Mouse (Mus musculus) kidney, embryonic 14.5 days (tissue): ENCODE data around the gene Syce2. TPM values are rescaled to one million over a fixed set of nuclear protein-coding genes. Genes with fewer than 3 reads are reported as not detected.
A peak's percentile ranks its signal among the peaks of the same experiment; 100 is the strongest.
"Not testable (repeated sequence)": the region's sequence is repeated elsewhere in the genome, so short reads cannot be mapped to it uniquely, and the experiment has no call there.

Experiments
- ATAC-seq: fragments of 200-750 bp; cut with Nextera tagmentation; 2 replicates; pipeline ENCODE4 v1.8.0; 2017; ENCODE audit warnings: moderate number of reproducible peaks, mild to moderate bottlenecking, moderate TSS enrichment, moderate library complexity; ENCODE audit not compliant: low FRiP score, low TSS enrichment
- H3K27ac ChIP-seq: fragments of 300-500 bp; sonication (generic); 2 replicates; pipeline ENCODE4 v1.5.1; 2014; ENCODE audit warnings: low read depth, mild to moderate bottlenecking, low read length, moderate library complexity, mixed read lengths
- H3K27me3 ChIP-seq: fragments of 300-500 bp; sonication (generic); 2 replicates; pipeline ENCODE4 v1.6.1; 2014; ENCODE audit warnings: mild to moderate bottlenecking, low read length; ENCODE audit not compliant: control insufficient read depth, insufficient read depth
- H3K36me3 ChIP-seq: fragments of 300-500 bp; sonication (generic); 2 replicates; pipeline ENCODE4 v1.6.1; 2014; ENCODE audit warnings: low read length, mixed read lengths; ENCODE audit not compliant: control insufficient read depth, insufficient read depth
- H3K4me1 ChIP-seq: fragments of 300-500 bp; sonication (generic); 2 replicates; pipeline ENCODE4 v1.6.1; 2014; ENCODE audit warnings: low read length, mixed read lengths; ENCODE audit not compliant: control insufficient read depth, insufficient read depth
- H3K4me2 ChIP-seq: fragments of 300-500 bp; sonication (generic); replicated peaks from 2 replicates; pipeline ENCODE4 v1.6.1; 2014; ENCODE audit warnings: low read depth, mild to moderate bottlenecking, low read length
- H3K4me3 ChIP-seq: fragments of 300-500 bp; sonication (generic); 2 replicates; pipeline ENCODE4 v1.5.1; 2014; ENCODE audit warnings: mild to moderate bottlenecking, low read length
- H3K9ac ChIP-seq: fragments of 300-500 bp; sonication (generic); 2 replicates; pipeline ENCODE4 v1.6.1; 2014; ENCODE audit warnings: low read depth, mild to moderate bottlenecking, low read length, moderate library complexity
- H3K9me3 ChIP-seq: fragments of 300-500 bp; sonication (generic); 2 replicates; pipeline ENCODE4 v1.6.1; 2016; ENCODE audit warnings: low read length; ENCODE audit not compliant: control insufficient read depth
- WGBS: fragments of 180-500 bp; shearing (Covaris S2); extraction: QIAGEN DNeasy Blood & Tissue Kit; methylation state at CpG from one replicate; pipeline ENCODE4 v1.1.7; 2014; 5-methylcytosine and 5-hydroxymethylcytosine counted together
- polyA plus RNA-seq: library from polyadenylated mRNA; unstranded; fragments of >200 nt; fragmentation: Nextera tagmentation; extraction: Ambion mirVana; gene quantifications from 2 replicates; pipeline ENCODE4 v1.2.1, GENCODE M21; 2014

Syce2 gene
- 73.0 and 98.4 TPM in 2 replicates for polyA plus RNA-seq

GRCm38 (mm10) chr8:84871376-84872308 lies at the start of gene Syce2:
Syce2 (plus strand) TSS chr8:84872111.
- Histone ChIP-seq H3K36me3 (peaks cover 32% of the 10 kb centered on the region), H3K27ac (no peak within 1 kb of the TSS; the same call in 1 of the 2 replicates), H3K27me3 (no peaks in the 10 kb centered on the region), H3K9me3 (no peaks in the 10 kb centered on the region), H3K4me2 (peak within 1 kb of the TSS; percentile 97), H3K4me3 (peak within 1 kb of the TSS; percentile 49), H3K4me1 (peaks cover 11% of the 10 kb centered on the region), H3K9ac (peak within 1 kb of the TSS; percentile 65)
- ATAC-seq = peak; percentile 68
- 15% methylated on average over 45 of the region's 46 CpGs for WGBS

GRCm38 (mm10) chr8:84822723-84823122 lies 49.2 kb upstream of the Syce2 start, which contains the start of gene Dand5:
Dand5 (minus strand) TSS chr8:84822823.
- no peak for ATAC-seq
- H3K9ac ChIP-seq = peak within 1 kb of the TSS; percentile 23; the same call in 1 of the 2 replicates
- no peaks in the 10 kb centered on the region for H3K9me3 ChIP-seq
- H3K36me3 ChIP-seq = no peaks in the 10 kb centered on the region
- WGBS = 44% methylated on average over 3 of the region's 3 CpGs
- H3K4me2 ChIP-seq = peak within 1 kb of the TSS; percentile 40; the same call in 1 of the 2 replicates
- H3K4me3 ChIP-seq = no peak within 1 kb of the TSS; the same call in 1 of the 2 replicates
- no peaks in the 10 kb centered on the region for H3K4me1 ChIP-seq
- H3K27me3 ChIP-seq = no peaks in the 10 kb centered on the region
- H3K27ac ChIP-seq = no peak within 1 kb of the TSS

- Histone ChIP-seq H3K27ac (no peak overlapping the region), H3K4me3 (no peak overlapping the region; the same call in 1 of the 2 replicates), H3K36me3 (no peaks in the 10 kb centered on the region), H3K9me3 (no peaks in the 10 kb centered on the region), H3K4me2 (peak overlapping the region; percentile 40; the same call in 1 of the 2 replicates), H3K9ac (peak overlapping the region; percentile 23; the same call in 1 of the 2 replicates), H3K27me3 (no peaks in the 10 kb centered on the region), H3K4me1 (no peaks in the 10 kb centered on the region)
- 2% methylated on average over 18 of the region's 18 CpGs for WGBS
- ATAC-seq = peak; percentile 89
Observed at GRCm38 (mm10) chr8:84823653-84824052, 48.3 kb upstream of the Syce2 start.

- no peak for ATAC-seq
- H3K27ac ChIP-seq = no peak overlapping the region
- 57% methylated on average over 4 of the region's 4 CpGs for WGBS
Observed at GRCm38 (mm10) chr8:84825636-84826035, 46.3 kb upstream of the Syce2 start.

GRCm38 (mm10) chr8:84826518-84826917 lies 45.4 kb upstream of the Syce2 start:
- not testable (repeated sequence) for H3K9ac ChIP-seq, H3K4me3 ChIP-seq, H3K27ac ChIP-seq, H3K9me3 ChIP-seq, H3K4me1 ChIP-seq, H3K27me3 ChIP-seq, H3K36me3 ChIP-seq, H3K4me2 ChIP-seq, ATAC-seq
- WGBS = 81% methylated on average over 1 of the region's 2 CpGs

More at GRCm38 (mm10) chr8:84825636-84826035, 46.3 kb upstream of the Syce2 start:
- no peaks in the 10 kb centered on the region for H3K9me3 ChIP-seq
- H3K36me3 ChIP-seq = no peaks in the 10 kb centered on the region
- no peak overlapping the region for H3K9ac ChIP-seq
- no peak overlapping the region for H3K4me3 ChIP-seq
- H3K4me1 ChIP-seq = no peaks in the 10 kb centered on the region
- no peaks in the 10 kb centered on the region for H3K27me3 ChIP-seq
- H3K4me2 ChIP-seq = no peak overlapping the region

- peaks cover 32% of the 10 kb centered on the region for H3K36me3 ChIP-seq
- no peak for ATAC-seq
- H3K4me2 ChIP-seq = peak within 1 kb of the TSS; percentile 51
- H3K27me3 ChIP-seq = no peaks in the 10 kb centered on the region
- peak within 1 kb of the TSS; percentile 90 for H3K27ac ChIP-seq
- H3K4me3 ChIP-seq = peak within 1 kb of the TSS; percentile 80
- H3K9ac ChIP-seq = peak within 1 kb of the TSS; percentile 96
- no peaks in the 10 kb centered on the region for H3K9me3 ChIP-seq
- 80% methylated on average over 11 of the region's 11 CpGs for WGBS
- peaks cover 8% of the 10 kb centered on the region for H3K4me1 ChIP-seq
Observed at GRCm38 (mm10) chr8:84831490-84831889, 40.4 kb upstream of the Syce2 start, which contains the start of gene Gadd45gip1. Gadd45gip1 (plus strand) TSS chr8:84831522.

GRCm38 (mm10) chr8:84832034-84832717 lies 39.7 kb upstream of the Syce2 start:
- Histone ChIP-seq H3K4me2 (peak overlapping the region; percentile 51), H3K36me3 (peaks cover 38% of the 10 kb centered on the region), H3K4me3 (peak overlapping the region; percentile 80), H3K4me1 (peaks cover 13% of the 10 kb centered on the region), H3K9ac (peak overlapping the region; percentile 96), H3K9me3 (no peaks in the 10 kb centered on the region), H3K27ac (peak overlapping the region; percentile 90), H3K27me3 (no peaks in the 10 kb centered on the region)
- under 1% methylated on average over 59 of the region's 59 CpGs for WGBS
- peak; percentile 67 for ATAC-seq

- Histone ChIP-seq H3K27ac (peak overlapping the region; percentile 90), H3K36me3 (peaks cover 47% of the 10 kb centered on the region), H3K4me3 (peak overlapping the region; percentile 80), H3K27me3 (no peaks in the 10 kb centered on the region), H3K9me3 (no peaks in the 10 kb centered on the region), H3K4me2 (peak overlapping the region; percentile 51), H3K4me1 (peaks cover 22% of the 10 kb centered on the region), H3K9ac (peak overlapping the region; percentile 96)
- no peak for ATAC-seq
- 60% methylated on average over 10 of the region's 10 CpGs for WGBS
Observed at GRCm38 (mm10) chr8:84832759-84833742, 38.9 kb upstream of the Syce2 start.
